Mouse (Mus musculus): ENCODE data around the gene 1700018G05Rik.
A peak's percentile ranks its signal among the peaks of the same experiment; 100 is the strongest.

DNA sequence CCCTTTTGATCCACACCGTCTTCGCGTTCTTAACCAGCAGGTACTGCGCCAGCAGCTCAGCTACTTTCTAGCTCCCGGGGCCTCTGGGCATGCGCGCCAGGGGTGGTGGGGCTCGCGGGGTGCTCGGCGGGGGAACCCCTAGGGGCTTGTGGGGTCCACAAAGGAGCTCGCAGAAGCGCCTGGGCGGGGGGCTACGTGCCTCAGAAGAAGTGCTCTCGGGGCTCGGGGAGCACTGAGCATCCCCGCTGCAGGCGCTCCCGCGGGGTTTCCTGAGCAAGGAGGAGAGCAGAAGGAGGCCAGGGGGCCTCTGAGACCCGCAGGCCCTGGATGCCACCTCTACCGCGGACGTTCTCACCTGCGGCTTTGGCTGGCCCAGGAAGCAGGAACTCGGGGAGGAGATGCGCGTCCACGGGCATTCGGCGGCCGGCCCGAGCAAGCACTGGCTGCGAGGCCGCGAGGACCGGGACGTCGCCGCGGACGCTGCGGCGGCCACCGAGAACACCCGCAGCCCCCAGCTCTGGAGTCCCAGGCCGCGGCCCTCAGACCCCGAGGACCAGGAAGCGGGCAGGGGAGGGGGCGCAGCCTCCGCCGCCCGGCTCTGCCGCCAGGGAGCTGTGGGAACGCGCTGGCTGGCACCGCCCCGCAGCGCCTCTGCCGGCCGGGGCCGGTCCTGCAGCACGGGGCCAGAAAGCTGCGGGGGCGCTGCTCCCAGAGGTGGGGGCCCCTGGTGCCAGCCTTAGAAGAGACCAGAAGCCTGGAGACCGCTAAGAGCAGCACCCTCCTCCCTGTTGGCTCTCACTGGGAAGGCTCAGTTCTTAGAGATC lies 5.6 kb downstream of the 1700018G05Rik start:
- TF ChIP-seq CTCF (IDR thresholded peaks at IDR 0.05; ENCODE audit: borderline replicate concordance, control insufficient read depth, extremely low read depth, insufficient read depth, low read length, poor library complexity), result peak; percentile 59; the same call in 1 of the 2 replicates
- no peak for TF ChIP-seq POLR2A (IDR thresholded peaks at IDR 0.05; ENCODE audit: control insufficient read depth, extremely low read depth, insufficient read depth, low read length, poor library complexity)

All from thymus, adult 2 months (tissue).